Mouse (Mus musculus) bone marrow, adult 2 months (tissue): Measurements from ENCODE around the gene Ncoa6. TPM values are rescaled to one million over a fixed set of nuclear protein-coding genes. Genes with fewer than 3 reads are reported as not detected.
"Not testable (repeated sequence)": the region's sequence is repeated elsewhere in the genome, so short reads cannot be mapped to it uniquely, and the experiment has no call there.

Experiments
- H3K27ac ChIP-seq: fragments of 200-500 bp; 2 replicates; pipeline ENCODE4 v1.5.1; 2012; ENCODE audit warnings: low read depth, mild to moderate bottlenecking, control low read depth, inconsistent platforms, low read length; ENCODE audit not compliant: control insufficient read depth, poor library complexity, insufficient read depth
- H3K4me1 ChIP-seq: fragments of 200-500 bp; 2 replicates; pipeline ENCODE4 v1.6.1; 2011; ENCODE audit warnings: low read length; ENCODE audit not compliant: control insufficient read depth, insufficient read depth
- H3K4me3 ChIP-seq: fragments of 200-500 bp; replicated peaks from 2 replicates; pipeline ENCODE3; 2011; ENCODE audit warnings: mild to moderate bottlenecking, low read depth, low read length, control low read depth; ENCODE audit not compliant: control insufficient read depth
- CTCF ChIP-seq: fragments of 200-500 bp; IDR thresholded peaks from 2 replicates; pipeline ENCODE4 v1.5.1; 2011; ENCODE audit warnings: low read length, control low read depth; ENCODE audit not compliant: control insufficient read depth, insufficient read depth
- POLR2A ChIP-seq: fragments of 200-500 bp; IDR thresholded peaks from 2 replicates; pipeline ENCODE4 v1.6.1; 2011; ENCODE audit warnings: low read depth, mild to moderate bottlenecking, control low read depth, low read length, borderline replicate concordance; ENCODE audit not compliant: control insufficient read depth
- WGBS: fragments of 180-500 bp; shearing (Covaris S2); methylation state at CpG from one replicate; pipeline ENCODE4 v1.1.7; 2018; 5-methylcytosine and 5-hydroxymethylcytosine counted together
- polyA plus RNA-seq: library from polyadenylated mRNA; stranded (reverse); fragments of >200 nt; gene quantifications from 2 replicates; pipeline ENCODE4 v1.2.4, GENCODE M21; 2011; ENCODE audit warnings: low replicate concordance; ENCODE audit not compliant: missing spikeins, insufficient read depth, insufficient read length

The Ncoa6 gene
- polyA plus RNA-seq, 1 experiment, result 35.1 TPM

DNA sequence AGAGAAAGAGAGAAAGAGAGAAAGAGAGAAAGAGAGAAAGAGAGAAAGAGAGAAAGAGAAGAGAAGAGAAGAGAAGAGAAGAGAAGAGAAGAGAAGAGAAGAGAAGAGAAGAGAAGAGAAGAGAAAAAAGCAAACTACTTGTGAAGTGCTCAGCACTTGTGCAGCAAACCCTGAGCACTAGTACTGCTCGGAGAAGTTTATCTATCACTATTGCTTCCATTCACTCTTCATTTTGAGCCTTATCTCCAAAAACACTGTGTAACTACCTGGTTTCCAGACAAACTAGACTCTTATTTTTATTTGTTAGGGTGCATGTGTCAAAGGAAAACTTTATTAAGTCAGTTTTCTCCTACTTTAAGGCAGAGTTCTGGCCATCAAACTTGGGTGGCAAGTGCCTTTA lies 6.8 kb downstream of the Ncoa6 start:
- no peak for TF ChIP-seq POLR2A
- no peak for TF ChIP-seq CTCF
- Histone ChIP-seq H3K4me3 (no peak overlapping the region), H3K4me1 (no peaks in the 10 kb centered on the region; the same call in 1 of the 2 replicates), H3K27ac (no peak overlapping the region)
- 54% methylated on average over 1 of the region's 1 CpGs for WGBS

DNA sequence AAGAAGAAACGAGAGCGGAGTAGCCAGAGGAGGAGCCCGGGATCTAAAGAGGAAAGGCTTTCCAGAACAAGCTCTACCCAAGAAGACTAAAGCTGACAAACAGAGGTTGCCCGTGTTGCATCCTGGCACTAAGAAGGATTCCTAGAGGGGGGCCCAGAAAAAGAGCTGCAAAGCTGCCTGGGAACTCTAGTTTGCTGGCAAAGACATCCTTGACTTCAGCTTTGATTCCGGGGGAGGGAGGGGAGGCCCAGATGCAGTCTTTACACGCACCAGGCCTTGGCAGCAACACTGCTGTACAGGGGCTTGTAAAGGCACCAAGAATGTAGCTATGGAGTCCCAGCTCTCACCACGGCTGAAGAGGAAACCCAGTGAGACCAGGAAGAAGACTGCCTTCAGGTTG lies 20.1 kb downstream of the Ncoa6 start:
- TF ChIP-seq CTCF (no peak), POLR2A (no peak)
- Histone ChIP-seq H3K27ac (no peak overlapping the region), H3K4me1 (no peaks in the 10 kb centered on the region), H3K4me3 (no peak overlapping the region)
- 85% methylated on average over 7 of the region's 7 CpGs for WGBS

DNA sequence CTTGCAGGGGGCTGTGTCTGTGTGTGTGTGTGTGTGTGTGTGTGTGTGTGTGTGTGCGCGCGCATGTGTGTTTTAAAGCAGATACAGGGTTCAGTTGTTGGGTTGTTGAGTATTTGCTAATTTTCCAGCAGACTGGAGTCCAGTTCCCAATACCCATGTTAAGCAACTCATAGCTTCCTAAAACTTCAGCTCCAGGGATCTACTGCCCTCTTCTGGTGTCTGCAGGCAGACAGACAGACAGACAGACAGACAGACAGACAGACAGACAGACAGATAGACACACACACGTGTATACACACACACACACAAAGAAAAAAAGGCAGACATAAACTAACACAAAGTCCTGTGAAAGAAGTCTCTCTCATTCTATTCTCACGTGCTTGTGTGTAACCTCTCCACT lies 22.4 kb downstream of the Ncoa6 start:
- no peak overlapping the region for H3K27ac ChIP-seq
- no peak overlapping the region for H3K4me3 ChIP-seq
- 80% methylated on average over 5 of the region's 5 CpGs for WGBS
- no peak for TF ChIP-seq CTCF
- no peak for TF ChIP-seq POLR2A
- H3K4me1 ChIP-seq, result no peaks in the 10 kb centered on the region

DNA sequence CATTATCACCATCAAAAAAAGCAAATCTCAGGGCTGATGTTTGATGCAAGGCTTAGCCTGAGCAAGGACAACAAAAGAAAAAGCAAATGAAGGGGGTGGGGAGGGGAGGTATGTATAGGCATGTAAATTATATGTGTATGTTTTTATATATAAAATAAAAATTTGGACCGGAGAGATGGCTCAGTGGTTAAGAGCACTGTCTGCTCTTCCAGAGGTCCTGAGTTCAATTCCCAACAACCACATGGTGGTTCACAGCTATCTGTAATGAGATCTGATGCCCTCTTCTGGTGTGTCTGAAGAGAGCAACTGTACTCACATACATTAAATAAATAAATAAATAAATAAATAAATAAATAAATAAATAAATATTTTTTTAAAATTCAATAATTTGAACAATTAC lies 25.8 kb downstream of the Ncoa6 start:
- not testable (repeated sequence) for H3K27ac ChIP-seq, H3K4me1 ChIP-seq, H3K4me3 ChIP-seq
- WGBS, result 100% methylated on average over 1 of the region's 1 CpGs

DNA sequence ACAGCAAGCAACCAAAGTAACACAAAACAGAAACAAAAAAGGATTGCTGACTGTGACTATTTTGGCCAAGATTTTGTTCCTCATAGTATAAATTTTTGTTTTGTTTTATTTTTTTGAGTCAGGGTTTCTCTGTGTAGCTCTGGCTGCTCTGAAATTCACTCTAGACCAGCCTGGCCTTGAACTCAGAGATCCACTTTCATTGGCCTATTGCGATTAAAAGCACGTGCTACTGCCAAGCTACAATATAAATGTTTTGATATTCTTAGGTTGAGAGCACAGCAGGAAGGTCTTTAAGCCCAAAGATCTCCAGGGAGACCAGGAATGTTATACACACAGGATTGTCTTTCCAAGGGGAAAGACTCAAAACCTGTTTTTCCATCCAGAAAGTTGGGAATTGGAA lies 30.2 kb downstream of the Ncoa6 start:
- H3K4me3 ChIP-seq, result no peak overlapping the region
- 90% methylated on average over 2 of the region's 2 CpGs for WGBS
- no peak overlapping the region for H3K27ac ChIP-seq
- no peaks in the 10 kb centered on the region for H3K4me1 ChIP-seq
- TF ChIP-seq POLR2A (no peak), CTCF (no peak)

DNA sequence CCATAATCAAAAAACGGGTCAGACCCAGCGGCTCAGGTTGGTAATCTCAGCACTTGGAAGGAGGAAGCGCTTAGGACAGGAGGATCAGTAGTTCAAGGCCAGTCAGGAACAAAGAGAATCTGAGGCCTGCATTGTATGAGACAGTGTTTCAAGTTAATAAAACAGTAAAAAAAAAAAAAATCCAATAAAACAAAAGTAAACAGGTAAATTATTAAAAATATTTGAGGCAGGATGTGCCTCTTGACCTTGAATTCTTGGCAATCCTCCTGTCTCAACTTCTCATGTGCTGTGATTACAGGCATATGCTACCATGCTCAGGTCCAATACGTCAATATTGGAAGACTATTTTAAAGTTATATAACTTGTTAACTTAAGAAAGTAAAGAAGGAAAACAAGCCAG lies 30.8 kb downstream of the Ncoa6 start:
- H3K27ac ChIP-seq, result no peak overlapping the region
- no peaks in the 10 kb centered on the region for H3K4me1 ChIP-seq
- 88% methylated on average over 4 of the region's 4 CpGs for WGBS
- no peak overlapping the region for H3K4me3 ChIP-seq
- TF ChIP-seq POLR2A (no peak), CTCF (no peak)

DNA sequence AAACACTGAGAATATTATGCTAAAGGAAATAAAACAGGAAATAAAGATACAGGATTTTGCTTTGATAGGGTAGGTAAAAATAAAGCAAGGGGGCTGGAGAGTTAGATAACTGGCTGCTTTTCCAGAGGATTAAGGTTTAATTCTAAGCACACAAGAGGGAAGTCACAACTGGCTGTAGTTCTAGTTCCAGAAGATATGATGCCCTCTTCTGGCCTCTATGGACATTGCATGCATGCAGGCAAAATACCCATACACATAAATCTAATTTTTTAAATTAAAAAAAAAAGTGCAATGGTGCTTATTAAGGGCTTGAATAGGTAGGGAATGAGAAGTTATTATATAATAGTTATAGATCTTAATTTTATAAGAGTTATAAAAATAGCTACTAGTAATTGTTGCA lies 37.2 kb downstream of the Ncoa6 start:
- TF ChIP-seq POLR2A, result no peak
- no peak for TF ChIP-seq CTCF
- no peak overlapping the region for H3K27ac ChIP-seq
- H3K4me1 ChIP-seq, result no peaks in the 10 kb centered on the region
- no peak overlapping the region for H3K4me3 ChIP-seq

DNA sequence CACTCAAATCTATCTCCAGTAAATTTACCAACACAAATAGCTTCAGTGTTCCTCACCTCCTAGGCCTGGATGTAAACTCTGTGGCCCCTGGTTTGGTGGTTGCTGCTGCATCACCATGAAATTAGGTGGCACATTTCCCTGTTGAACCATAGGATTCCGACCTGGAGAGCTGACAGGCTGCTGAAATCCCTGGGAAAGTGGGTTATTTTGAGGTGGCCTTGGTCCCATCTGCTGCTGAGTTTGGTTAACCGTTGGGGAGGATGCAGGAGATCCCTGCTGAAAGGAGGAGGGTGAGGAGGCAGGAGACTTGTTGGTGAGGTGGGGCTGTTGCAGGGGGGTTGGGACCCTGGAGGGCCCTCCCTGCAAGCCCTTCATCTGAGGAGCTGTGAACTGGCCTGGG lies 52.8 kb downstream of the Ncoa6 start:
- WGBS, result 85% methylated on average over 2 of the region's 2 CpGs
- no peak for TF ChIP-seq CTCF
- no peak for TF ChIP-seq POLR2A
- H3K4me3 ChIP-seq, result no peak overlapping the region
- no peak overlapping the region for H3K27ac ChIP-seq
- no peaks in the 10 kb centered on the region for H3K4me1 ChIP-seq

DNA sequence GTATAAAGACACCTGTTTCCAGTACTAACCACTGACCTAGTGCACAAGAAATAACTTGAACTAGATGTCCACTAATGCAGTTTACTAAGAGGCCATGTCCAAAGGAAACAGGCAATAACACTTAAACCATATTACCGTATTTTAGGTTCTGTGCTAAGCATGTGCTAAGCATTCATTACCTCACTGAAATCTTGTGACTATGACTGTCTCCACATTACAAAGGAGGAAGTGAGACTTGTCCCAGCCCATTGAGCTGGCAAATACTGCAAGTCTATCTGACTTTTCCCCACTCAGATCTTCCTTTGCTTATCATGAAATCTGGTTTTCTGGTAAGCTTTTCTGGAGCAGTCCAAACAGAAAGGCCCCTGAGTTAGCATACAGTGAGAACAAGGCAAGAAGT lies 69.1 kb downstream of the Ncoa6 start:
- 54% methylated on average over 1 of the region's 1 CpGs for WGBS
- TF ChIP-seq CTCF, result no peak
- no peak for TF ChIP-seq POLR2A
- H3K27ac ChIP-seq, result no peak overlapping the region
- no peak overlapping the region for H3K4me3 ChIP-seq
- H3K4me1 ChIP-seq, result peaks cover 2% of the 10 kb centered on the region; the same call in 1 of the 2 replicates
